Mouse (Mus musculus) E14TG2a.4 (cell line): ENCODE results near the gene Kcnip4.

Experiments used
- CTCF ChIP-seq: conservative IDR thresholded peaks from 2 replicates; pipeline ENCODE4 v1.5.1; 2014; ENCODE audit warnings: low read length
- POU5F1 ChIP-seq: IDR thresholded peaks from 2 replicates; pipeline ENCODE4 v1.6.1; 2014; ENCODE audit warnings: low read length, borderline replicate concordance

DNA sequence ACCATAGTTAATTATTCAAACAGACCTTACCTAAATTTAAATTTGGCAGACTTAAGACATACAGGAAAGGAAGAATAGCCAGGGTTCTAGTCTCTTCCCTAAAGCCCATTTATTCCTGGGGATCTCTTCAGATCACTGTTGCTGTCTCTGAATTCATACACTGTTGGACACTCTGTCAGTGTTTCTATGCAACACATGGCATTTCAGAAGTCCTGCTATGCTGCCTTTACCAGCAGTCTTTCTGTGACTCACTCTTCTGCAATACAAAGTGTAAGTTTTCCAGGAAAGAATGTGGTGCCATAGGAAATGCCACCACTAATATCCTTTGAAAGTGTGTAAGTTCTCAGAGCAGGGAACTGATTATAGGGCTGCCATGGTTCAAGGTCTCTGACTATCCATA lies 936.7 kb downstream of the Kcnip4 start:
- TF ChIP-seq CTCF (no peak), POU5F1 (no peak)
